Mouse (Mus musculus): ENCODE measurements around the gene Fastkd1. TPM values are rescaled to one million over a fixed set of nuclear protein-coding genes. Genes with fewer than 3 reads are reported as not detected.
A peak's percentile ranks its signal among the peaks of the same experiment; 100 is the strongest.
"Not testable (repeated sequence)": the region's sequence is repeated elsewhere in the genome, so short reads cannot be mapped to it uniquely, and the experiment has no call there.

Fastkd1 gene
- polyA plus RNA-seq, 1 experiment from 2014 or later: 14.4 TPM

- Histone ChIP-seq H3K27me3 (no peaks in the 10 kb centered on the region), H3K36me3 (peaks cover 41% of the 10 kb centered on the region), H3K4me3 (no peak overlapping the region), H3K27ac (replicated peaks) (no peak overlapping the region), H3K9ac (no peak overlapping the region), H3K4me1 (replicated peaks) (no peaks in the 10 kb centered on the region), H3K9me3 (no peaks in the 10 kb centered on the region), H3K4me2 (no peak overlapping the region)
- WGBS: 93% methylated on average over 4 of the region's 4 CpGs
- no peak for ATAC-seq (ENCODE audit: low read depth)
These were observed 45.7 kb downstream of the Fastkd1 start for GRCm38 (mm10) chr2:69667656-69668055.

- H3K4me2 ChIP-seq: no peak overlapping the region
- no peaks in the 10 kb centered on the region for H3K27me3 ChIP-seq
- no peak for ATAC-seq (ENCODE audit: low read depth)
- 90% methylated on average over 13 of the region's 13 CpGs for WGBS
- no peak overlapping the region for H3K27ac ChIP-seq (replicated peaks)
- no peak overlapping the region for H3K9ac ChIP-seq
- no peaks in the 10 kb centered on the region for H3K9me3 ChIP-seq
- no peaks in the 10 kb centered on the region for H3K4me1 ChIP-seq (replicated peaks)
- H3K4me3 ChIP-seq: no peak overlapping the region
- peaks cover 64% of the 10 kb centered on the region for H3K36me3 ChIP-seq
These were observed 49.4 kb downstream of the Fastkd1 start for GRCm38 (mm10) chr2:69663827-69664476.

- Histone ChIP-seq H3K4me3 (no peak overlapping the region), H3K36me3 (peaks cover 83% of the 10 kb centered on the region)
These were observed 54.0 kb downstream of the Fastkd1 start for GRCm38 (mm10) chr2:69659326-69659725.

GRCm38 (mm10) chr2:69649716-69650115 is 63.6 kb downstream of the Fastkd1 start:
- Histone ChIP-seq H3K4me2 (no peak overlapping the region), H3K9ac (no peak overlapping the region), H3K36me3 (peaks cover 21% of the 10 kb centered on the region), H3K9me3 (no peaks in the 10 kb centered on the region), H3K27ac (replicated peaks) (no peak overlapping the region), H3K4me3 (no peak overlapping the region), H3K27me3 (no peaks in the 10 kb centered on the region), H3K4me1 (replicated peaks) (peaks cover 11% of the 10 kb centered on the region)
- no peak for ATAC-seq (ENCODE audit: low read depth)
- 93% methylated on average over 5 of the region's 5 CpGs for WGBS

More at GRCm38 (mm10) chr2:69659326-69659725, 54.0 kb downstream of the Fastkd1 start:
- Histone ChIP-seq H3K4me2 (no peak overlapping the region), H3K9me3 (no peaks in the 10 kb centered on the region), H3K27me3 (no peaks in the 10 kb centered on the region), H3K27ac (replicated peaks) (no peak overlapping the region), H3K4me1 (replicated peaks) (no peaks in the 10 kb centered on the region), H3K9ac (no peak overlapping the region)
- 96% methylated on average over 4 of the region's 4 CpGs for WGBS
- ATAC-seq (ENCODE audit: low read depth): no peak

- 3% methylated on average over 43 of the region's 43 CpGs for WGBS
- H3K27me3 ChIP-seq: no peaks in the 10 kb centered on the region
- peak within 1 kb of the TSS; percentile 80 for H3K9ac ChIP-seq
- peak within 1 kb of the TSS; percentile 43 for H3K27ac ChIP-seq (replicated peaks)
- H3K4me3 ChIP-seq: peak within 1 kb of the TSS; percentile 78
- peaks cover 4% of the 10 kb centered on the region for H3K36me3 ChIP-seq
- peak; percentile 94 for ATAC-seq (ENCODE audit: low read depth)
- H3K4me1 ChIP-seq (replicated peaks): peaks cover 11% of the 10 kb centered on the region
- H3K9me3 ChIP-seq: no peaks in the 10 kb centered on the region
- H3K4me2 ChIP-seq: peak within 1 kb of the TSS; percentile 69
These were observed 66.4 kb downstream of the Fastkd1 start, which contains the start of gene Bbs5 for GRCm38 (mm10) chr2:69646726-69647490. TSS of gene Bbs5 (plus strand) at chr2:69647171.

- no peaks in the 10 kb centered on the region for H3K36me3 ChIP-seq
- ATAC-seq (ENCODE audit: low read depth): no peak
These were observed 68.2 kb downstream of the Fastkd1 start for GRCm38 (mm10) chr2:69644968-69645617.

GRCm38 (mm10) chr2:69640100-69640499 is 73.2 kb downstream of the Fastkd1 start:
- Histone ChIP-seq H3K4me2 (0 out of 2 replicates have a peak overlapping the region, but pooled peaks have one; percentile 13), H3K4me3 (no peak overlapping the region), H3K9me3 (no peaks in the 10 kb centered on the region), H3K27me3 (no peaks in the 10 kb centered on the region), H3K4me1 (replicated peaks) (no peaks in the 10 kb centered on the region; the same call in 1 of the 2 replicates), H3K36me3 (no peaks in the 10 kb centered on the region), H3K27ac (replicated peaks) (no peak overlapping the region), H3K9ac (no peak overlapping the region)
- peak; percentile 60; the same call in 1 of the 2 replicates for ATAC-seq (ENCODE audit: low read depth)
- WGBS: 46% methylated on average over 10 of the region's 10 CpGs

More at GRCm38 (mm10) chr2:69644968-69645617, 68.2 kb downstream of the Fastkd1 start:
- Histone ChIP-seq H3K9ac (no peak overlapping the region), H3K27ac (replicated peaks) (no peak overlapping the region), H3K4me3 (no peak overlapping the region), H3K9me3 (no peaks in the 10 kb centered on the region), H3K4me1 (replicated peaks) (peaks cover 11% of the 10 kb centered on the region), H3K27me3 (no peaks in the 10 kb centered on the region), H3K4me2 (no peak overlapping the region)
- 95% methylated on average over 11 of the region's 11 CpGs for WGBS

- WGBS: 78% methylated on average over 7 of the region's 7 CpGs
- H3K4me1 ChIP-seq (replicated peaks); H3K9ac ChIP-seq; H3K27ac ChIP-seq (replicated peaks); H3K27me3 ChIP-seq; H3K4me2 ChIP-seq; H3K4me3 ChIP-seq; ATAC-seq (ENCODE audit: low read depth); H3K9me3 ChIP-seq; H3K36me3 ChIP-seq: not testable (repeated sequence)
These were observed 75.3 kb downstream of the Fastkd1 start for GRCm38 (mm10) chr2:69637989-69638388.

Other genes with a start within 250 kb of the Fastkd1 start
- gene Lrp2, start 127.5 kb downstream of the Fastkd1 start, polyA plus RNA-seq (2015; fragmentation: Nextera tagmentation; extraction: Ambion mirVana): 0.39 and 0.59 TPM in 2 replicates
- gene Bbs5, start 66.3 kb downstream of the Fastkd1 start, polyA plus RNA-seq (2015; fragmentation: Nextera tagmentation; extraction: Ambion mirVana): 22.4 and 25.8 TPM in 2 replicates
- 0.99 and 3.6 TPM in 2 replicates for gene Klhl41, start 43.4 kb downstream of the Fastkd1 start, polyA plus RNA-seq (2015; fragmentation: Nextera tagmentation; extraction: Ambion mirVana)
- gene Ppig, start 9.0 kb upstream of the Fastkd1 start, polyA plus RNA-seq (2015; fragmentation: Nextera tagmentation; extraction: Ambion mirVana): 103 and 119 TPM in 2 replicates
- gene Ccdc173, start 76.1 kb upstream of the Fastkd1 start, polyA plus RNA-seq (2015; fragmentation: Nextera tagmentation; extraction: Ambion mirVana): 2.4 and 3.1 TPM in 2 replicates
- gene Phospho2, start 76.1 kb upstream of the Fastkd1 start, polyA plus RNA-seq (2015; fragmentation: Nextera tagmentation; extraction: Ambion mirVana): 38.2 and 39.0 TPM in 2 replicates
- 57.9 and 67.3 TPM in 2 replicates for gene Klhl23, start 108.4 kb upstream of the Fastkd1 start, polyA plus RNA-seq (2015; fragmentation: Nextera tagmentation; extraction: Ambion mirVana)
- 341 and 352 TPM in 2 replicates for gene Ssb, start 148.0 kb upstream of the Fastkd1 start, polyA plus RNA-seq (2015; fragmentation: Nextera tagmentation; extraction: Ambion mirVana)
- 26.9 and 31.0 TPM in 2 replicates for gene Mettl5, start 172.1 kb upstream of the Fastkd1 start, polyA plus RNA-seq (2015; fragmentation: Nextera tagmentation; extraction: Ambion mirVana)
- 15.8 and 18.0 TPM in 2 replicates for gene Ubr3, start 183.7 kb upstream of the Fastkd1 start, polyA plus RNA-seq (2015; fragmentation: Nextera tagmentation; extraction: Ambion mirVana)

All from neural tube, embryonic 13.5 days (tissue).